Mouse (Mus musculus): ENCODE data around the gene Pigz.

Gene Pigz

GRCm38 (mm10) chr16:31933751-31934549 is at the start of gene Pigz:
Gene Pigz (plus strand): TSS chr16:31933851.
- peak; percentile 50 for DNase-seq (ENCODE audit: low spot score)

DNA sequence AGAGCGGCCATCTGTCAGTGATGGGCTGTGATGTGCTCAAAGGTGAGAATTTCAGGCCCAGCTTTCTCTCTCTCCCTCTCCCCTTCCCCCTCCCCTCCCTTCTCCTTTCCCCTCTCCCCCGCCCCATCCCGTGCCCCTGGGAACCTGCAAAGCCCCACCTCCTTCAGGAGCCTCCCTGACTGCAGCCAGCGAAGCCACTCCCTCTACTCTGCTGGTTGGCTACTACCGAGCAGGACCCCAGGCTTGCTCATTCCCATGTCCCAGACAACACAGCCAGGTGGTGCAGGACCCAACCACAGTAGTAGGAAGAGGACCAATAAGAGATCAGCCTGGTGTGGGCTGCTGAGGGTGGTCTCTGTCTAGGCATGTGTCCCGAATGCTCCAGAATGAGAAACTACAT is 49.7 kb upstream of the Pigz start:
- DNase-seq (ENCODE audit: low spot score), result peak; percentile 48

DNA sequence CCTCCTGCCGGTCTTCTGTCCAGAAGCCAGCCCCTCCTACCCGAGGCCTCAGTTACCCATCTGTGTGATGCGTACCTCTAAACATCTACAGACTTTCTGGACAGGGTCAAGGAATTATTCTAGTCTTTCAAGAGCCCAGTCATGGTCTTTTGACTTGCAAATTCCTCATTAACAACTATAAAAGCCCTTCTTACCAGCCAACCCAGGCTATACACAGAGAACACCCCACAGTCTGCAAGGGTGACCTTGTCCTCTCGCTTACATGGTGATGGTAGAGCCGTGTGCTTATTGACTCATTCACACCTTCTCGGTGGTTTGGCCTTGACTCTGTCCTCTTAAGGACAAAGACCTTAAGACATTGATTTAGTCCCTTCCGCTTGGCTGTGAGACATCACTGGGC is 42.7 kb upstream of the Pigz start:
- DNase-seq (ENCODE audit: low spot score), result no peak

DNA sequence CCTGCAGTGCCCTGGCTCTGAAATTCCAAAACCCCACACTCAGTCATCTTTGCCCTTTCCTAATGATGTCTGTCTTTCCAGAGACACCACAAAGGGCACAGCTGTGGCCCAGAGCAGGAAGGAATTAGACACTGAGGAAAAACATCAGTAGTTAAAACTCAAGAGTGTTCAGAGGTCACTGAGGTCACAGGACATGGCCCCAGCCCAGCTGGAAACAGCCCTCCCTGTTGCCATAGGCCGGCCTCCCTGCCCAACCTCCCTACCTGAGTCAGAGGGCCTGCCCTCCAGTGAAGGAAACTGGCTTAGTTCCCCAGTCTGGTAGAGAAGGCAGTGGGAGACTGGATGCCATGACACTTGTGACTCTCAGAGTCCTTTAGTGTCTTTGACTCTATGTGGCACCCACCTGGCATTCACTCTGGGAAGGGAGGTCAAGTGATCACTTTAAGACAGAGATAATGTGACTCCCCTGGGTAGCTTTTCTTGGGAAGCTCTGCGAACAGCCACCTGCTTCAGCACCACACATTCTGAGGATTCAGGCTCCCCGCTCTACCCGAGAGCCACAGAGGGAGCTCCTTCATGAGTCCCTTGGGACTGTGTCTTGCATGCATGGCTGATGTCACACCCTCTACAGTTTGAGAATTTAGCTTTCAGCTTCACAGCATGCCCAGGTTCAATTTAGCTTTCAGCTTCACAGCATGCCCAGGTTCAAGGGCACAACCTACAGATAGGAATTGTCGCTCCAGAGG is 40.1 kb upstream of the Pigz start:
- no peak for DNase-seq (ENCODE audit: low spot score)

DNA sequence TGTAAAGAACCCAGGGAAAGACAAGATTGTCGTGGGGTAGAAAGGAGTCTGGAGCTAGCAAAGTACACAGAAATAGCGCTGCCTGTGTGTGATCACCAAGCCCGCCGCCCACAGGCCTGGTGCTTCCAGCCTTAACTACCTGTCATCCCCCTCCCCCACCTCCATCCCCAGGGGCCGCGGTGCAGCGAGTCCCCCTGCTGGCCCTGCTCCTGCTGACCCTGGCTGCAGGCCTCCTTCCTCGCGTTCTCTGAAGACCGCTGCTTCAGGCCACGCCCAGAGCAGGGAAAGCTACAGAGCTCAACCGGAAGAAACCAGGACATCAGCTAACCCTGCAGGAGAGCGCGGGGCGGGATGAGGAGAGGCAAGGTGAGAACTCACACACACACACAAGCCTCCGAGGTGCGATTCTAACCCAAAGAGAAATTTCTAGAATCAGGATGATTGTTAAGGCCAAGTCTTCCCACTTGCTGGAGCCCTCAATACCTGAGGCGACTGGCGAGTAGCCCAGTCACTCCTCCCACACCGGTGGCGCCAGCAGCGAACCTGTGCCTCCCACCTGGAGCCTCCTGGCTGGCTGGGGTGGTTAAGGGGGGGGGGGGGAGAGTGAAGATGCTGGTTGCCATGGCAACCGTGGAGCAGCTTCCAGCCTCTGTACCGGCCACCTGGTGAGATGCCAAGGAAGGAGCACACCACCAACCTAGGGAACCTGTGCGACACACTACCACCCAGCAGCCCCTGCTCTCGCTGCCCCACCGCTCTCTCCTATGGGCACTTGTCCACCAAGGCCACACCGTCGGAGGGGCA is 36.5 kb upstream of the Pigz start:
- peak; percentile 74 for DNase-seq (ENCODE audit: low spot score)

GRCm38 (mm10) chr16:31898546-31899326 is 34.9 kb upstream of the Pigz start:
- DNase-seq (ENCODE audit: low spot score), result no peak

DNA sequence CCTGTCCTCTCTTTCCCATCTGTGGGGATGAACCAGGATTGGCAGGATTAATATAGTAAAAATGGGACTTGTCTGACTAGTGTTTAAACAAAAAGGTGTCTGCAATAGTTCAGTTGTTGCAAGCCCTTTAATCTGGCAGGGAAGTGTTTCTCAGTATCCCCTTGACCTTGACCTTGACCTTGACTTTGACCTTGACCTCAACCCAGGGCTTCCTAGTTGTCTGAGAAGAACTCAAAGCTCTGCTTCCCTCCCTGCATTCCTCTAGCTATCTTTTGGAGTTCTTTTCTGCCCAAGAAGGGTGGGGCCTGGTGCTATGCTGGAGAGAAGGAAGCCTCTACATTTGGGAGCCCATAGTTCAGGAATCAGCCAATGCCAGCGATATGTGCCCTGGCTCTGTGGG is 31.8 kb upstream of the Pigz start:
- DNase-seq (ENCODE audit: low spot score), result no peak

DNA sequence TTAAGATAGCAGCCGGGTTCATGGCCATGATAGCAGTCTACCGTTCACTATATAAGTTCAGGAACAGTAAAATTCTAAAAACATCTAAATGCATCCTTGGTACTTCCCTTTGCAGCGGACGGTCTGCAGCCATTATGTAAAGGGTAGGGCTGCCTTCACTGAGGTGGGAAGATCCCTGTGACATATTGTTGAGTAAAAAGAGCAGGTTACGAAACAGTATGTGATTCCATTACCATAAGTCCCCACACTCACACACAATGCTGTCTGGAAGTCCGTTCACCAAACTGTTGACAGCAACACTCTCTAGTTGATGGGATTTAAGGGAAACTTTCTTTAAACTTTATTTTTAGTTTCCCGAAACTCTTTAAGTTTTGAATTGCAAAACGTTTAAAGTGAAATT is 30.4 kb upstream of the Pigz start:
- no peak for DNase-seq (ENCODE audit: low spot score)

GRCm38 (mm10) chr16:31905331-31905730 is 28.3 kb upstream of the Pigz start:
- DNase-seq (ENCODE audit: low spot score), result no peak

DNA sequence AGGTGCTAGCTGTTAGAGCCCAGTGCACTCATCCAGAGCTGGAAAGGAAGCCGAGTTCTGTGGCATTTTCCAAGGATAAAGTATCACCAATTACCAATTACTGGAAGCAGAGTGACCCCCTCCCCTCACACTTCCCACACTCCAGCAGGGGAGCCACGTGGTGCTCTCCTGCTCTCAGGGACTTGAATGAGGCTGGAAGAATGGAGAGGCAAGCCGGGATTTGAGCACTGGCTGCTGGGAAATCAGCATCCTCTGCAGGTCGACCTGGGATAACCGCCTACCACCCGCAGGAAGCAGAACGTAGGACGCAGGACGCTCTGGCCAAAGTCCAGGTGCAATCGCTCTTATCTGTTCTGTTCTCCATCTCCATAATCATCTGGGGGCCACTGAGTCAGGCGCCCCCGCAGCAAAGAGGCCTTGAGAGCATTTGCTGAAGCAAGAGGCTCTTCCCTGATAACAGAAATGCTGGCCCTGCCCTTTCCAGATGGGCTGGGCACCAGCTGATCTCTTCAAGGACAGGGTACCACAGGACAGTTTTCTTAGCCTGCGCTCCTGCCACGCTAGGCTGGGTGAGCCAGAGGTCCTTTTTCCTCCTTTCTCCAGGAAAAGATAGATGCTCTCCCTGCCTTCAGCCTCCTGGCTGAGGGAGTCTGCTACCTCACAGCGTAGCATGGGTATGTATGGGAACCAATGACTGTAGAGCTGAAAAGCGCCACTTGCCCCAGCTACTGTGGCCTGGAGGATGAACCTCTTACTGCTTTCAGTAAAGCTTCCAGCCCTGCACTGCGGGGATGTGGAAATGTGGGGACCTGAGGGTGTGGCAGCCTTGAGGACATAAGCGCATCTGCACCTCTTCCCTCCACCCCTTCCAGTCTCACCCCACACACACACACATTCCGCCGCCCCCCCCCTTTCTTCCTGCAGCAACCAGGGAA is 27.5 kb upstream of the Pigz start:
- DNase-seq (ENCODE audit: low spot score), result no peak

GRCm38 (mm10) chr16:31906896-31907295 is 26.8 kb upstream of the Pigz start:
- peak; percentile 45 for DNase-seq (ENCODE audit: low spot score)

- no peak for DNase-seq (ENCODE audit: low spot score)
Observed at GRCm38 (mm10) chr16:31908959-31909358, 24.7 kb upstream of the Pigz start.

- DNase-seq (ENCODE audit: low spot score), result no peak
Observed at GRCm38 (mm10) chr16:31910281-31910847, 23.3 kb upstream of the Pigz start.

DNA sequence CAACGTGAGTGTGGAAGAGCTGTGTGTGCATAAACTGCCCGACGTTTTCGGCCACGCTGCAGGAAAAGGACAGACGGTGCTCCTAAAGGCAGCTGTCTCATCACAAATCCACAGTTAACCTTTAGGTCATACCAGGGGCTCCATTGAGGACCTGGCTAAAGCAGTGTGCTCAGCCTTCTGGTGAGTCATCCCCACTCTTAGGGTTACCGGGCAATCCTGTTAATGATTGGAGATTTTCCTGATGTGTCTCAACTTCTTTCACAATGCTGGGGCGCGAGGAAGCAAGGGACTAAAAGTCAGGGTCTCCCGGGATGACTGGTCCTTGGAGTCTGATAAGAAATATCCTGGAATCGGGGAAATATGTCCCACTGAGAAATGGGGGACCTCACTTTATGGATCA is 15.9 kb upstream of the Pigz start:
- DNase-seq (ENCODE audit: low spot score), result no peak

DNA sequence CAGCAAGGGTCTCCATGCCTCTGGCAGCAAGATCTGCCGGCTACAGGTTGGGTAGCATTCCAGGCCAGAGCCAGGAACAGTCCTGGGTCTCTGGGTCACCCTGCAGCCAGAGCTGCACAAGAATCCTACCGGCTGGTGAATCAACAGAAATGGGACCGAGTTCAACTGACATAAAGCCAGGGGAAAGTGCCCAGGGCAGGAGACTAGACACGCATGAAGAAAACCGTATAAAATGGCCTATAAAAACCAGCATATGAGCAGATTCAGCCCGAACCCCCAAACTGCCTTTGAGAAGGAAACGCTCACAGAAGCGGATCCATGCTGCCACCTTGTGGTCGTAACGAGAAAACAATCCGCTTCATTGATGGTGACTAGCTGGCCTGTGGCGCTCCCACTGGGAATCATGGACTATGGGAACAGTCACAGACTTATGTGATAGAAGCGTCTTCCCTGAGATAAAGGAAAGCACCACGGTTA is 15.4 kb upstream of the Pigz start:
- DNase-seq (ENCODE audit: low spot score), result peak; percentile 95

- DNase-seq (ENCODE audit: low spot score), result no peak
Observed at GRCm38 (mm10) chr16:31924368-31924767, 9.3 kb upstream of the Pigz start.

- no peak for DNase-seq (ENCODE audit: low spot score)
Observed at GRCm38 (mm10) chr16:31926091-31926490, 7.6 kb upstream of the Pigz start.

- no peak for DNase-seq (ENCODE audit: low spot score)
Observed at GRCm38 (mm10) chr16:31926547-31927182, 7.0 kb upstream of the Pigz start.

DNA sequence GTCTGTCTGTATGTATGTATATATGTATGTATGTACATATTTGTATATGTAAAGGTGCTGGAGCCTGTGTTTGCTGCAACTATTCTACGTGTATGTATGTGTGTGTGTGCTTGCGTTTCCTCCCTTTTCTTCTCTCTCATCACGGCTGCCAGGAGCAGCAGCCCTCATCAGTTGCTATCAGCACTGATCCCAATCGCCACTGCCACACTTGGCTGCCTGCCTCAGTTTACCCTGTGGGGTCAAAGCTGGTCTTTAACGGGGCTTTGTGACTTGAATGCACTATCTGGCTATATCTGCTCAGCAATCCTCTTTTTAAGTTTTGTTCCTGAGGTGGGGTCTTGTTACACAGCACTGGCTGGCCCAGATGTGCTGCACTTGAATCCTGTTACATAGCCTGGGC is 6.2 kb upstream of the Pigz start:
- no peak for DNase-seq (ENCODE audit: low spot score)

DNA sequence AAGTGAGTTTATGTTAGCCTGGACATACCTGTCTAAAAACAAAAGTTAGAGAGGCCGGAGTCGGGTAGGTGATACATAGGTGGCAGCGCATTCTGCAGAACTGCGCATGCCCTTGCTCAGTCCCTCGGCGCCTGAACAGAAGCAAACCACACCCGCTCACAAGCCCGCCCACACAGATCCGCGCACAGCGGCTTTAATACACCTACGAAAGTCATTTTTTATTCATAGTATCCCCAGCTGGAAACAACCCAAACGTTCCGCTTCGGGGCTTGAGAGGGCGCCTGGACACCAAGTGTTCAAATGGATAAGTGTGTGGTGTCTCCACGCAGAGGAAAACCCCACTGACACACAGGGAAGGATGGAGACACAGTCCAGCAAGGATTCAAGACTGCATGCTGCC is 2.3 kb upstream of the Pigz start:
- DNase-seq (ENCODE audit: low spot score), result no peak

All from retina, embryonic 14.5 days (tissue).